Mouse (Mus musculus): ENCODE measurements around the gene Lmtk3. TPM values are rescaled to one million over a fixed set of nuclear protein-coding genes. Genes with fewer than 3 reads are reported as not detected.

Lmtk3 gene
- polyA plus RNA-seq (2016; fragmentation: Nextera tagmentation; extraction: Ambion mirVana), result 2.3 and 5.4 TPM in 2 replicates

- peak within 1 kb of the TSS; percentile 80 for H3K4me3 ChIP-seq
- peak; percentile 81 for DNase-seq (ENCODE audit: low spot score)
- H3K27me3 ChIP-seq (ENCODE audit: insufficient read depth, poor library complexity, severe bottlenecking), result peaks cover 36% of the 10 kb centered on the region
- H3K4me1 ChIP-seq (replicated peaks), result peaks cover 62% of the 10 kb centered on the region
- H3K27ac ChIP-seq, result peak within 1 kb of the TSS; percentile 89
- no peaks in the 10 kb centered on the region for H3K9me3 ChIP-seq
- H3K36me3 ChIP-seq, result peaks cover 16% of the 10 kb centered on the region
- WGBS, result under 1% methylated on average over 38 of the region's 38 CpGs
These were observed at the start of gene Lmtk3 for GRCm38 (mm10) chr7:45783511-45784091. Gene Lmtk3 (plus strand): TSS chr7:45783738.

GRCm38 (mm10) chr7:45739162-45739763 is 44.3 kb upstream of the Lmtk3 start:
- H3K27me3 ChIP-seq (ENCODE audit: insufficient read depth, poor library complexity, severe bottlenecking), result peaks cover 14% of the 10 kb centered on the region
- no peak overlapping the region for H3K4me3 ChIP-seq
- WGBS, result 9% methylated on average over 9 of the region's 9 CpGs
- H3K27ac ChIP-seq, result no peak overlapping the region
- no peaks in the 10 kb centered on the region for H3K9me3 ChIP-seq
- no peaks in the 10 kb centered on the region for H3K36me3 ChIP-seq
- peaks cover 13% of the 10 kb centered on the region; the same call in 1 of the 2 replicates for H3K4me1 ChIP-seq (replicated peaks)
- DNase-seq (ENCODE audit: low spot score), result peak; percentile 76

GRCm38 (mm10) chr7:45739820-45740219 is 43.7 kb upstream of the Lmtk3 start:
- no peak for DNase-seq (ENCODE audit: low spot score)
- H3K4me3 ChIP-seq, result no peak overlapping the region
- no peak overlapping the region for H3K27ac ChIP-seq
- H3K36me3 ChIP-seq, result no peaks in the 10 kb centered on the region
- H3K9me3 ChIP-seq, result no peaks in the 10 kb centered on the region
- peaks cover 13% of the 10 kb centered on the region; the same call in 1 of the 2 replicates for H3K4me1 ChIP-seq (replicated peaks)
- 68% methylated on average over 10 of the region's 10 CpGs for WGBS
- peaks cover 14% of the 10 kb centered on the region for H3K27me3 ChIP-seq (ENCODE audit: insufficient read depth, poor library complexity, severe bottlenecking)

- Histone ChIP-seq H3K9me3 (no peaks in the 10 kb centered on the region), H3K4me3 (no peak overlapping the region), H3K27ac (no peak overlapping the region), H3K27me3 (ENCODE audit: insufficient read depth, poor library complexity, severe bottlenecking) (peaks cover 14% of the 10 kb centered on the region), H3K4me1 (replicated peaks) (peaks cover 13% of the 10 kb centered on the region; the same call in 1 of the 2 replicates), H3K36me3 (no peaks in the 10 kb centered on the region)
- DNase-seq (ENCODE audit: low spot score), result no peak
- 82% methylated on average over 12 of the region's 12 CpGs for WGBS
These were observed 42.2 kb upstream of the Lmtk3 start for GRCm38 (mm10) chr7:45741308-45741707.

- Histone ChIP-seq H3K27me3 (ENCODE audit: insufficient read depth, poor library complexity, severe bottlenecking) (peaks cover 14% of the 10 kb centered on the region), H3K36me3 (no peaks in the 10 kb centered on the region), H3K9me3 (0 out of 2 replicates have a peak, but pooled peaks cover 3% of the 10 kb centered on the region), H3K4me3 (peak overlapping the region; percentile 14), H3K4me1 (replicated peaks) (peaks cover 13% of the 10 kb centered on the region; the same call in 1 of the 2 replicates), H3K27ac (no peak overlapping the region)
- DNase-seq (ENCODE audit: low spot score), result no peak
- WGBS, result 37% methylated on average over 11 of the region's 11 CpGs
These were observed 41.8 kb upstream of the Lmtk3 start for GRCm38 (mm10) chr7:45741777-45742176.

GRCm38 (mm10) chr7:45742338-45742737 is 41.2 kb upstream of the Lmtk3 start:
- Histone ChIP-seq H3K36me3 (no peaks in the 10 kb centered on the region), H3K27me3 (ENCODE audit: insufficient read depth, poor library complexity, severe bottlenecking) (peaks cover 14% of the 10 kb centered on the region), H3K27ac (no peak overlapping the region), H3K4me1 (replicated peaks) (peaks cover 13% of the 10 kb centered on the region; the same call in 1 of the 2 replicates), H3K9me3 (0 out of 2 replicates have a peak, but pooled peaks cover 6% of the 10 kb centered on the region), H3K4me3 (peak overlapping the region; percentile 14; the same call in 1 of the 2 replicates)
- no peak for DNase-seq (ENCODE audit: low spot score)
- 37% methylated on average over 19 of the region's 19 CpGs for WGBS

- Histone ChIP-seq H3K27me3 (ENCODE audit: insufficient read depth, poor library complexity, severe bottlenecking) (peaks cover 14% of the 10 kb centered on the region), H3K4me1 (replicated peaks) (peaks cover 18% of the 10 kb centered on the region), H3K27ac (no peak overlapping the region), H3K9me3 (0 out of 2 replicates have a peak, but pooled peaks cover 6% of the 10 kb centered on the region), H3K4me3 (no peak overlapping the region), H3K36me3 (no peaks in the 10 kb centered on the region)
- DNase-seq (ENCODE audit: low spot score), result peak; percentile 62
- 48% methylated on average over 2 of the region's 2 CpGs for WGBS
These were observed 39.2 kb upstream of the Lmtk3 start for GRCm38 (mm10) chr7:45744387-45744786.

GRCm38 (mm10) chr7:45746518-45746917 is 37.0 kb upstream of the Lmtk3 start:
- 0 out of 2 replicates have a peak, but pooled peaks cover 6% of the 10 kb centered on the region for H3K9me3 ChIP-seq
- no peak overlapping the region for H3K27ac ChIP-seq
- H3K4me1 ChIP-seq (replicated peaks), result peaks cover 18% of the 10 kb centered on the region
- no peak for DNase-seq (ENCODE audit: low spot score)
- no peak overlapping the region for H3K4me3 ChIP-seq
- peaks cover 8% of the 10 kb centered on the region for H3K27me3 ChIP-seq (ENCODE audit: insufficient read depth, poor library complexity, severe bottlenecking)
- no peaks in the 10 kb centered on the region for H3K36me3 ChIP-seq
- WGBS, result 65% methylated on average over 6 of the region's 6 CpGs

- Histone ChIP-seq H3K36me3 (no peaks in the 10 kb centered on the region), H3K27ac (no peak overlapping the region), H3K9me3 (0 out of 2 replicates have a peak, but pooled peaks cover 6% of the 10 kb centered on the region), H3K27me3 (ENCODE audit: insufficient read depth, poor library complexity, severe bottlenecking) (no peaks in the 10 kb centered on the region), H3K4me1 (replicated peaks) (peaks cover 8% of the 10 kb centered on the region), H3K4me3 (no peak overlapping the region)
- DNase-seq (ENCODE audit: low spot score), result no peak
- WGBS, result 89% methylated on average over 5 of the region's 5 CpGs
These were observed 36.1 kb upstream of the Lmtk3 start for GRCm38 (mm10) chr7:45747450-45747849.

- H3K9me3 ChIP-seq, result 0 out of 2 replicates have a peak, but pooled peaks cover 6% of the 10 kb centered on the region
- WGBS, result 83% methylated on average over 7 of the region's 7 CpGs
- peaks cover 8% of the 10 kb centered on the region for H3K4me1 ChIP-seq (replicated peaks)
- no peak overlapping the region for H3K4me3 ChIP-seq
- H3K27ac ChIP-seq, result no peak overlapping the region
- H3K27me3 ChIP-seq (ENCODE audit: insufficient read depth, poor library complexity, severe bottlenecking), result no peaks in the 10 kb centered on the region
- no peaks in the 10 kb centered on the region for H3K36me3 ChIP-seq
- DNase-seq (ENCODE audit: low spot score), result no peak
These were observed 35.4 kb upstream of the Lmtk3 start for GRCm38 (mm10) chr7:45748110-45748509.

- no peaks in the 10 kb centered on the region for H3K36me3 ChIP-seq
- DNase-seq (ENCODE audit: low spot score), result no peak
- 0 out of 2 replicates have a peak overlapping the region, but pooled peaks have one; percentile 1 for H3K27ac ChIP-seq
- no peaks in the 10 kb centered on the region for H3K27me3 ChIP-seq (ENCODE audit: insufficient read depth, poor library complexity, severe bottlenecking)
- H3K4me3 ChIP-seq, result no peak overlapping the region
- WGBS, result 54% methylated on average over 10 of the region's 10 CpGs
- 0 out of 2 replicates have a peak, but pooled peaks cover 6% of the 10 kb centered on the region for H3K9me3 ChIP-seq
- peaks cover 8% of the 10 kb centered on the region for H3K4me1 ChIP-seq (replicated peaks)
These were observed 34.1 kb upstream of the Lmtk3 start for GRCm38 (mm10) chr7:45749401-45749800.

- Histone ChIP-seq H3K4me3 (no peak overlapping the region), H3K4me1 (replicated peaks) (peaks cover 8% of the 10 kb centered on the region), H3K9me3 (0 out of 2 replicates have a peak, but pooled peaks cover 6% of the 10 kb centered on the region), H3K27me3 (ENCODE audit: insufficient read depth, poor library complexity, severe bottlenecking) (no peaks in the 10 kb centered on the region), H3K36me3 (no peaks in the 10 kb centered on the region), H3K27ac (no peak overlapping the region)
- DNase-seq (ENCODE audit: low spot score), result no peak
- 78% methylated on average over 9 of the region's 9 CpGs for WGBS
These were observed 33.4 kb upstream of the Lmtk3 start for GRCm38 (mm10) chr7:45750162-45750561.

GRCm38 (mm10) chr7:45755703-45756102 is 27.8 kb upstream of the Lmtk3 start:
- no peaks in the 10 kb centered on the region for H3K9me3 ChIP-seq
- H3K4me3 ChIP-seq, result no peak overlapping the region
- DNase-seq (ENCODE audit: low spot score), result no peak
- peaks cover 13% of the 10 kb centered on the region for H3K4me1 ChIP-seq (replicated peaks)
- no peaks in the 10 kb centered on the region for H3K36me3 ChIP-seq
- peaks cover 32% of the 10 kb centered on the region for H3K27me3 ChIP-seq (ENCODE audit: insufficient read depth, poor library complexity, severe bottlenecking)
- no peak overlapping the region for H3K27ac ChIP-seq
- WGBS, result 62% methylated on average over 6 of the region's 6 CpGs
